Mouse (Mus musculus) intestine, postnatal 0 days (tissue): ENCODE measurements around the gene Aco1. TPM values are rescaled to one million over a fixed set of nuclear protein-coding genes. Genes with fewer than 3 reads are reported as not detected.

Experiments
- ATAC-seq: fragments of 200-750 bp; cut with Nextera tagmentation; 2 replicates; pipeline ENCODE4 v1.8.0; 2017; ENCODE audit warnings: mild to moderate bottlenecking, moderate TSS enrichment, moderate library complexity
- H3K27ac ChIP-seq: fragments of 300-500 bp; sonication (generic); 2 replicates; pipeline ENCODE4 v1.5.1; 2014; ENCODE audit warnings: mild to moderate bottlenecking, low read depth, low read length, moderate library complexity
- H3K27me3 ChIP-seq: fragments of 300-500 bp; sonication (generic); replicated peaks from 2 replicates; pipeline ENCODE4 v1.6.1; 2014; ENCODE audit warnings: low read length, mixed read lengths; ENCODE audit not compliant: control insufficient read depth, insufficient read depth
- H3K36me3 ChIP-seq: fragments of 300-500 bp; sonication (generic); 2 replicates; pipeline ENCODE4 v1.6.1; 2014; ENCODE audit warnings: mild to moderate bottlenecking, moderate library complexity; ENCODE audit not compliant: control insufficient read depth, insufficient read depth
- H3K4me1 ChIP-seq: fragments of 300-500 bp; sonication (generic); replicated peaks from 2 replicates; pipeline ENCODE4 v1.6.1; 2014; ENCODE audit warnings: antibody characterized with exemption, low read length, mixed read lengths; ENCODE audit not compliant: control insufficient read depth, insufficient read depth
- H3K4me2 ChIP-seq: fragments of 300-500 bp; sonication (generic); replicated peaks from 2 replicates; pipeline ENCODE4 v1.6.1; 2014; ENCODE audit warnings: low read depth, mild to moderate bottlenecking, moderate library complexity
- H3K4me3 ChIP-seq: fragments of 300-500 bp; sonication (generic); 2 replicates; pipeline ENCODE4 v1.5.1; 2014; ENCODE audit warnings: low read depth, low read length
- H3K9ac ChIP-seq: fragments of 300-500 bp; sonication (generic); 2 replicates; pipeline ENCODE4 v1.6.1; 2014; ENCODE audit warnings: mild to moderate bottlenecking, low read depth, low read length
- H3K9me3 ChIP-seq: fragments of 300-500 bp; sonication (generic); 2 replicates; pipeline ENCODE4 v1.6.1; 2016; ENCODE audit warnings: mixed run types; ENCODE audit not compliant: control insufficient read depth
- CTCF ChIP-seq: sonication (generic); IDR thresholded peaks from 2 replicates; pipeline ENCODE4 v1.5.1; 2016; ENCODE audit warnings: low read depth, mild to moderate bottlenecking, control low read depth, antibody characterized with exemption, moderate library complexity
- WGBS: fragments of 180-500 bp; shearing (Covaris S2); extraction: QIAGEN DNeasy Blood & Tissue Kit; methylation state at CpG from one replicate; pipeline ENCODE4 v1.1.7; 2014; 5-methylcytosine and 5-hydroxymethylcytosine counted together
- polyA plus RNA-seq: library from polyadenylated mRNA; unstranded; fragments of >200 nt; fragmentation: Nextera tagmentation; extraction: Ambion mirVana; gene quantifications from 2 replicates; pipeline ENCODE4 v1.2.1, GENCODE M21; 2015

Aco1 gene
- polyA plus RNA-seq, 1 experiment from 2014 or later, result 55.6 TPM

- ATAC-seq, result peak; percentile 75
- peak within 1 kb of the TSS; percentile 91 for H3K4me2 ChIP-seq
- 0 out of 2 replicates have a peak, but pooled peaks cover 3% of the 10 kb centered on the region for H3K4me1 ChIP-seq
- H3K9ac ChIP-seq, result peak within 1 kb of the TSS; percentile 68
- TF ChIP-seq CTCF, result no peak
- H3K36me3 ChIP-seq, result 0 out of 2 replicates have a peak, but pooled peaks cover 4% of the 10 kb centered on the region
- peak within 1 kb of the TSS; percentile 76 for H3K4me3 ChIP-seq
- 2% methylated on average over 34 of the region's 35 CpGs for WGBS
- peak within 1 kb of the TSS; percentile 90 for H3K27ac ChIP-seq
- H3K27me3 ChIP-seq, result no peaks in the 10 kb centered on the region
- no peaks in the 10 kb centered on the region for H3K9me3 ChIP-seq
Observed at GRCm38 (mm10) chr4:40239409-40240271, 96.8 kb downstream of the Aco1 start, which contains the start of gene Ddx58. Gene Ddx58, minus strand, starts transcription at chr4:40239828.

GRCm38 (mm10) chr4:40240272-40240744 is 97.4 kb downstream of the Aco1 start:
- Histone ChIP-seq H3K4me3 (peak overlapping the region; percentile 76), H3K36me3 (no peaks in the 10 kb centered on the region), H3K27me3 (no peaks in the 10 kb centered on the region), H3K4me2 (peak overlapping the region; percentile 91), H3K4me1 (0 out of 2 replicates have a peak, but pooled peaks cover 3% of the 10 kb centered on the region), H3K9ac (peak overlapping the region; percentile 68; the same call in 1 of the 2 replicates), H3K9me3 (no peaks in the 10 kb centered on the region), H3K27ac (peak overlapping the region; percentile 90; the same call in 1 of the 2 replicates)
- 41% methylated on average over 5 of the region's 5 CpGs for WGBS
- peak; percentile 7; the same call in 1 of the 2 replicates for ATAC-seq
- TF ChIP-seq CTCF, result no peak

- Histone ChIP-seq H3K27me3 (no peaks in the 10 kb centered on the region), H3K9ac (no peak overlapping the region), H3K4me2 (no peak overlapping the region), H3K4me3 (no peak overlapping the region), H3K4me1 (0 out of 2 replicates have a peak, but pooled peaks cover 3% of the 10 kb centered on the region), H3K36me3 (no peaks in the 10 kb centered on the region), H3K27ac (no peak overlapping the region), H3K9me3 (no peaks in the 10 kb centered on the region)
- 49% methylated on average over 6 of the region's 6 CpGs for WGBS
- ATAC-seq, result no peak
- TF ChIP-seq CTCF, result no peak
Observed at GRCm38 (mm10) chr4:40241928-40242327, 99.0 kb downstream of the Aco1 start.

GRCm38 (mm10) chr4:40243006-40243405 is 100.1 kb downstream of the Aco1 start:
- no peak overlapping the region for H3K27ac ChIP-seq
- no peak for TF ChIP-seq CTCF
- no peaks in the 10 kb centered on the region for H3K27me3 ChIP-seq
- H3K9me3 ChIP-seq, result no peaks in the 10 kb centered on the region
- H3K4me2 ChIP-seq, result no peak overlapping the region
- H3K9ac ChIP-seq, result no peak overlapping the region
- 85% methylated on average over 4 of the region's 4 CpGs for WGBS
- 0 out of 2 replicates have a peak, but pooled peaks cover 3% of the 10 kb centered on the region for H3K4me1 ChIP-seq
- no peak overlapping the region for H3K4me3 ChIP-seq
- no peak for ATAC-seq
- no peaks in the 10 kb centered on the region for H3K36me3 ChIP-seq

GRCm38 (mm10) chr4:40244035-40244434 is 101.2 kb downstream of the Aco1 start:
- no peak for TF ChIP-seq CTCF
- no peak for ATAC-seq
- Histone ChIP-seq H3K9ac (no peak overlapping the region), H3K36me3 (no peaks in the 10 kb centered on the region), H3K9me3 (no peaks in the 10 kb centered on the region), H3K4me1 (no peaks in the 10 kb centered on the region), H3K4me3 (no peak overlapping the region), H3K27ac (no peak overlapping the region), H3K27me3 (no peaks in the 10 kb centered on the region), H3K4me2 (no peak overlapping the region)
- 81% methylated on average over 8 of the region's 8 CpGs for WGBS

Other genes starting within 250 kb of the Aco1 start
- 18.0 and 19.3 TPM in 2 replicates for gene Ddx58, start 96.7 kb downstream of the Aco1 start, polyA plus RNA-seq
- 35.4 and 42.9 TPM in 2 replicates for gene Smim27, start 126.5 kb downstream of the Aco1 start, polyA plus RNA-seq
- 18.3 and 19.8 TPM in 2 replicates for gene Topors, start 126.8 kb downstream of the Aco1 start, polyA plus RNA-seq
- gene Ndufb6, start 136.3 kb downstream of the Aco1 start, polyA plus RNA-seq, result 370 and 403 TPM in 2 replicates